Mouse (Mus musculus) heart, adult 9 months (tissue): ENCODE data around the gene Cyp2c67.
"Not testable (repeated sequence)": the region's sequence is repeated elsewhere in the genome, so short reads cannot be mapped to it uniquely, and the experiment has no call there.

Experiments
- DNase-seq, 2 experiments: peaks; one replicate each; pipeline ENCODE4 v3.0.0; 2022; ENCODE audit warnings: low spot score in 2 of 2

Cyp2c67 gene

DNA sequence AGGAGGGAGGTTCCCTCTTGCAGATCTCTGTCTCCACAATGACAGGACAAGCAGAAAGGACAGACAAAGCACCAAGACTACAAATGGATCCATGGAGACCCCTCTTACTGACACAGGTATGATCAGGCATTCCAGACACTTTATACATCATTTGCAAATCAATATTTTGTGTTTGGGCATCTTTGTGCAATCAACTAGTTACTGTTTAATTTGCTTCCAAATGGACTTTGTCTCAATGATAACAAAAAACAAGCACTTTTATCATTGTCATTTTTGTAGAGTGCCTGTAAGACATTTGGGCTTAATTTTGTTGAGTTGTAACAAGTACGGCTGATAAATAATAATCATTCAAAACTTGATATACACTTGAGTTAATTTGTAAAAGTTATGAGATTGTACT lies at the start of gene Cyp2c67:
TSS of gene Cyp2c67 (minus strand) at position 114 of the 400 bp plus-strand sequence.
- DNase-seq: no peak

DNA sequence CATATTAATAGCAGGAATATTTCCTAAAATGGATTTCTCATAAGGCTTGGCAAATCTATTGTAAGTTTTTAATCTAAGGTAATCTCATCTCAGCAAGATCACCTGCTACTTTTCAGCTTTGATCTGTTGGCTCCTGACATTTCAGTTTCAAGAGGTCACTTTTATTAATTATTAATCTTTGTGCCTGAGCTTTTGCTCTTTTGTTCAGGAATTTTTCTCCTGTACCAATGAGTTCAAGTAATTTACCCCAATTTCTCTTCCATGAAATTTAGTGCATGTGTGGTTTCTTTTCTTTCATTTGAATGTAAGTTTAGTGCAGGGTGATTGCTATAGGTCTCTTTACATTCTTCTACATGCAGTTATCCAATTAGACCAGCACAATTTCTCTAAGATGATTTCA lies 16.8 kb upstream of the Cyp2c67 start:
- not testable (repeated sequence) for DNase-seq

DNA sequence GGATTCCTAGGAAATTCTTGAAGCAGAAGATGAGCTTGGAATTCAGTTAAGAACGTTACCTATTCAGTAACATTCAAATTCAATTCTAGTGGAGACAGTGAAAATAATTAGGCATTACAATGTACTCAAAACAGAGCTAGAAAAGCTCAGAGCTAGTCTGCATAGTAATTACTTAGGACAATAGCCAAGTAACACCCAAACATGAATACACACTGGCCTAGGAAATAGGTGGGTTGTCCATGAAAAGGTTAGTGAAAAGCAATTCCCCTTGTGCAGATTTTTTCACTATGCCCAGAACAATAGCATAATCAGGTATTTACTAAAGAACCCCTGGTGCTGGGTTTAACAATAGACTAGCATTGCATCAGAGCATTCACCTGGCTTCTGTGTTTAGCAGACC lies 3.5 kb upstream of the Cyp2c67 start:
- no peak for DNase-seq

DNA sequence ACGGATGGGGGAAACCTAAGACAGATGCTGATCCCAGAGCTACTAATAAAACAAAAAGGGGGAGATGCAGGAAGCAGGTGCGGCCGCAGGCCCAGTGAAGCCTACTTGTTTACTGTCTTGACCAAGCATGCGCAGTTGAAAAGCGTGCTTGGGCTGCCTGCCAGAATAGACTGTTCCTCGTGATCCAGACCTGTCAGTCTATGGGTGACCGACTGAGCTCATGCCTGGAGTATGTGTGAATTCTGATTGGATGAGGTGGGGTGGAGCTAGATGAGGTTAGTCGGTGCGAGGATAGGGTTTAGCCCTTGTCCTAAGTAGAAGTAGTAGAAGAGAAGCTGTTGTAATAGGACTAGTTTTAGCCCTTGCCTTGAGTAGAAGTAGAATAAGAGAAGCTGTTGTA lies 1.3 kb downstream of the Cyp2c67 start:
- no peak for DNase-seq

DNA sequence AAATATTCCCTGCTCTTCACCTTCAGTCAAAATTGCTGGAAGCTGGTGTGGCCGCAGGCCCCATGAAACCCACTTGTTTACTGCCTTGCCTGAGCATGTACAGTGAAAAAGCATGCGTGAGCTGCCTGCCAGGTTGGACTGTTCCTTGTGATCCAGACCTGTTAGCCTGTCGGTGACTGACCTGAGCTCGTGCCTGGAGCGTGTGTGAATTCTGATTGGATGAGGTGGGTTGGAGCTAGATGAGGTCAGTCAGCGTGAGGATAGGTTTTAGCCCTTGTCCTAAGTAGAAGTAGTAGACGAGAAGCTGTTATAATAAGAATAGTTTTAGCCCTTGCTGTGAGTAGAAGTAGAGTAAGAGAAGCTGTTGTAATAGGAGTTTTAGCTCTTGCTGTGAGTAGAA lies 4.3 kb downstream of the Cyp2c67 start:
- not testable (repeated sequence) for DNase-seq
